Mouse (Mus musculus) v-Abl transformed pro-B cells (cell line): ENCODE results near the gene Cdk19.

Source experiments
- in situ Hi-C, 2 experiments: fragments of 400-800 bp; cut with MboI; formaldehyde crosslinking; loops; one replicate each; pipeline ENCODE4 v1.15.1; 2025; ENCODE audit not compliant: unreplicated experiment in 2 of 2

Cdk19 gene

GRCm38 (mm10) chr10:40430209-40430608 is 90.8 kb downstream of the Cdk19 start:
- in situ Hi-C loops, result no loop called here

DNA sequence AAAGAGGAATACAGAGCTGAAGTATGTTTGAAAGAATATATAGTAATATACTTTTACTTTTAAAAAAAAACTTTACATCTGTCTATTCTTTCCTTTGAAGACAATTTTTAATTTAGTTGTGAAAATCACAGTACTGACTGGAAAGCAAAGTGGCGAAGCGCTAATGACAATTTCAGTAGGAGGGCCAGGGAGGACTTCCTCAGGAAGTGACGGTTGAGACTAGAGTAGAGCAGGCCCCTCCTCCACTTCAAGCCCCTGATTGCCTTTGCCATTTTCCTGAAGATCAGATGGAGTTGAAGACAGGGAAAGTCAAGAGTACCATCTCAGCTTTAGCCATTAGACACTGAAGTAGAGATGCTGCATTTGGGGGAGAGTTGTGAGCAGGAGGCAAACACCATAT is 92.6 kb downstream of the Cdk19 start:
- in situ Hi-C loops, result no loop called here

DNA sequence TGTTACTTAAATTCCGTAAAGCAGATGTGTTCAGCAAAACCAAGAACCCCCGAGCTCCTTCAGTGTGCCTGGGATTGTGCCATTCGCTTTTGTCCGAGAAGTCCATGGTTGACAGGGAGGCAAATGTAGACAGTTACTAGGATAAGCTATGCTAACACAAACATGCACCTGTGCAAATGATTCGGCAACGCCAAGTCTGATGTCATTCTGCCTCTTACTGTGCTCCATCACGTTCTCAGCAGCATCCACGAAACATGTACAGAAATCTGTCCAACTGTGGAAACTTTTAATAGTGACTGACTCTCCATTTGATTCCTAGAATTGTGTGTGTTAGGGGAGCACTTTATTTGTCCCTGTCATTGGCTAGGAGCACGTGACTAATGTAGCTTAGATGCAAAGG is 93.0 kb downstream of the Cdk19 start:
- in situ Hi-C loops, result no loop called here

DNA sequence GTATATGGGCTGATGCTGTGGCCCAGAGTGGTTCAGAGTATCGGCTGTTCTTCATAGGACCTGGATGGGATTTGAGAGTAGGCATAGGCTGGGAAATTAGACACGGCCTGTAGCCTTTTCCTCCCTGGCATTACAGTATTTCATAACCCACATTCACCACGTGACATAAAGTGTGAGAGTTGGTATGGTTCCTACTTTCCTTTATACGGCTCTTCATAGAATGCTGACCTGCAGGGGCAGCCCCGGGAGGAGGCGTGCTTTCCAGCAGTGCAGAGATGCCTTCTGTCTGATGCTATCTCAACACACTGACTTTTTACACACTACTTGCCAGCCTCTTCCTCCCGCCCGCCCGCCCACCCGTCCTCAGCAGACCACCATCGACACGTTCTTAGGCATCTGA is 96.0 kb downstream of the Cdk19 start:
- in situ Hi-C loops, result no loop called here

DNA sequence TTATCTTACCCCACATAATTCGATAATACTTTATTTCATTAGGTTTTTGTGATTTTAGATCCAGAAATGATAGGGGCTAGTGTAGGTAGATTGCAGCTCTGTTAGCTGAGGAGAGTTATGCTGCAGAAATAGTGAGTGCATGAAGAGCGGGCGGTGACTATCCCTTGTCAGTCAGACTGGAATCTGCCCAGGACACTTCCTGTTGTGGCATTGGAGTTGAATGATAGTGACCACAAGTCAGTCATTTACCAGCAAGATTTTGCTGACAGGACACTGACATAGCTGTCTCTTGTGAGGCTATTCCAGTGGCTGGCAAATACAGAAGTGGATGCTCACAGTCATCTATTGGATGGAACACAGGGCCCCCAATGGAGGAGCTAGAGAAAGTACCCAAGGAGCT is 97.8 kb downstream of the Cdk19 start:
- in situ Hi-C loops, result no loop called here

- in situ Hi-C loops, result no loop called here
These were observed 101.4 kb downstream of the Cdk19 start for GRCm38 (mm10) chr10:40440740-40441139.

DNA sequence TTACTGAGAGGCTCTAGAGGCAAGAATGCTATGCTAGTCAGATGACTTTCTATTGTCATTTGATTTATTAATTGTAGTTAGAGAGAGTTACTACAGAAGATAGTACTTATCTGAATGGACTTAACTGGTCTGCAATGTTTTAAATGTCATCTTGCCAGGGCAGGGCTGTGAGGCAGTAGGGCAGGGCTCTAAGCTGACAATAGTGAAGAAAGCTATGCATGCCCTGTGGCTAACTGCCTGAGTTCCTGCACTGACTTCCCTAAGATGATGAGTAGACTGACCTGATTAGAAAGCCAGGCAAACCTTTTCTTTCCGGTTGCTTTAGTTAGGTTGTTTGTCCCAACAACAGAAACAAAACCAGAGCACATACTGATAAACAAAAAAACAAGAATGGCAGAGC is 102.7 kb downstream of the Cdk19 start:
- in situ Hi-C loops, result no loop called here

GRCm38 (mm10) chr10:40443371-40443770 is 104.0 kb downstream of the Cdk19 start:
- in situ Hi-C loops, result no loop called here

DNA sequence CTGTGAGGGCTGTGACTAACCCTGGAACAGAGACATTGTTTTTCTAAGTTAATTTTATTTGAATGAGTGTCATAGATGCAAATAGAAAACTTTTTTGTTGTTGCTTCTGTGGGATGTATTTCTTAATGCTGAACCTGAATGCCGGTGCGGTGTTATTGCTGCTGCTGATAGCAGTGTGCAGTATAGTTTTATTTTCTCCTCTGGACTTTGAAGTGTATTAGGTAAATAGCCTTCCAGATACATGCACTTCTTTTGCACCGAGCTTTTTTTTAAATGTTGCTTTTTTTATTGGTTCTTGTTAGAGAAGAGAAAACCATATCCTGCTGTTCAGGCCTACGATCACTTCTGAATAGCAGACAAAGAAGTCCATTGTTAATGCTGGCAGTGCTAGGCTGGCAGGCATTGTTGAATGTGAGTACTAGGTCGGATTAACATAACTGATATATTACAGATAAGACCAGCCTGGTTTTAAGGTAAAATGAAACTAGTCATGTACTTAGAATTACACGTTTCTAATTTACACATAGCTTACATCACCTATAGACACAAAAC is 104.5 kb downstream of the Cdk19 start:
- in situ Hi-C loops, result no loop called here

GRCm38 (mm10) chr10:40444586-40444985 is 105.2 kb downstream of the Cdk19 start:
- in situ Hi-C loops, result no loop called here

DNA sequence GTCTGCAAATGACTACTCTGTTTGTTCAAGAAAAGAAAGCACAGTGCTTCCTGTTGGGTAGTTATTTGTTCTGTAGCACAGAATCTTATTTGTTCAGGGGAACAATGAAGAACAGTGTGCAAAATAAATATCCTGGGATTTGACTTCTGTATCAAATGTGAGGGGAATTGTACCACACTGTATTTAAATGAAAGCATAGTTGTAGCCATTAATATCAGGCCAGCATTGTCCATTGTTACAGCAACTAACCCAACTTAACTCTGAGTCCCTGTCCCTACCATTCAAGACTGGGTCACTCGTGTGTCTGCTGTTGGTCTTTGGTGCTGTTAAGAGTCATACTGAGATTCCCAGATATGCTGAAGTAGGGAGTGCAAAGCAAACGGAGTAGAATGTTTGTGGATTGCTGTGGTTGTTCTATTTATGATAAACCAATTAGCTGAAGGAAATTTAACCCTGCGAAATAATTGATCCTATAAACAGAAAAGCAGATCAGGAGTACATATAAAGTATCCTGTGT is 106.8 kb downstream of the Cdk19 start:
- in situ Hi-C loops, result no loop called here

DNA sequence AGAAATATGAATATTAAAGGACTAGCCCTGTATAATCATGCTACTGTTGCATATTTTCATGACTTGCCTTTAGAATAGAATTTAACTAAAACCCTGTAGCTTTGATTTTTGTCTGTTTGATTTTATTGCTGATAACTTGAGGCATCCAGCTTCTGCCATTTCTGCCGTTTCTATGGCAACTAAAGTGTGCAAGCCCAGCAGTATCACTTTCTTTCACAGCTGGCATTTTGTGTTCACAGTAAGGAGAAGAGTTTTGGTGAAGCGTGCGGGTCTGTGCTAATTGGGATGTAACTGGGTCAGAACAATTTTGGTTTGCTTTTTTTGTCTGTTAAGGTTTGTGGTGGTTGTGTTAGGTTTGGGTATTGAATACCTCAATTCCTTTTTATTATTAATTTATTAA is 107.3 kb downstream of the Cdk19 start:
- in situ Hi-C loops, result no loop called here

GRCm38 (mm10) chr10:40447295-40447694 is 107.9 kb downstream of the Cdk19 start:
- in situ Hi-C loops, result no loop called here

GRCm38 (mm10) chr10:40447921-40448320 is 108.6 kb downstream of the Cdk19 start:
- in situ Hi-C loops, result no loop called here

GRCm38 (mm10) chr10:40448444-40448843 is 109.1 kb downstream of the Cdk19 start:
- in situ Hi-C loops, result no loop called here

GRCm38 (mm10) chr10:40449571-40449970 is 110.2 kb downstream of the Cdk19 start:
- in situ Hi-C loops, result no loop called here

DNA sequence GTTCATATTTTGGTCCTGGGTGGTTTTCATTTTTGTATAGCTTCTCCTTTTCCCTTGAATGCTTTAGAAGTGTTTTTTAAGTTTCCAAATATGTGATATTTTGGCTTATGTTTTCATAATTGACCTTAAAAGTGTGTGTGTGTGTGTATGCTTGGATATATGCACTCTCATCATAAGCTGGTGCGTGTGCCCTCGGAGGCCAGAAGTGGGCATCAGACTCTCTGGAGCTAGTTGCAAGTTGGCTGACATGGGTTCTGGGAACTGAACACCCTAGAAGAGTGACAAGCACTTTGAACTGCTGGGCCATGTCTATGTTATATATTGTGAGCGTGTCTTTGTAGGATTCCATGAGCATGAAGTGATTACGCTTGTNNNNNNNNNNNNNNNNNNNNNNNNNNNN is 110.8 kb downstream of the Cdk19 start:
- in situ Hi-C loops, result no loop called here

GRCm38 (mm10) chr10:40457116-40457515 is 117.8 kb downstream of the Cdk19 start:
- in situ Hi-C loops, result no loop called here

DNA sequence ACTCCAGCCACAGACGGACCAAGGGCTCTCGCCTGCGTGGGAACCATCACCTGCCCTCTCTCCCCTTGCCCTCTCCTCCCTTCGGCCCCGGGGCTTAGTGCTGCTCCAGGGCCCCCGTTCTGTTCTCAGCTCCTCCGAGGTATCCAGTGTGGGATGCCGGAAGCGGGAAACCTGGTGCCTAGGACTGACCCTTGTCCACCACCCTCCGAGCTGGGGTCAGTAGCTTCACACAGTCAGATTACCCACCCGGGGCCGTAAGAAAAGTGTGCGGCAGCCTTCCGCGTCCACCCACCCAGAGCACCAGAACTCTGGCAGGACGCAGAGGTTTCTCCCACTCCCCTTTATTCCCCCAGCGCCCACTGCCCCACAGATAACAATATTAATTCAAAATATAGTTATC is 119.8 kb downstream of the Cdk19 start:
- in situ Hi-C loops, result no loop called here

GRCm38 (mm10) chr10:40461362-40461761 is 122.0 kb downstream of the Cdk19 start:
- in situ Hi-C loops, result no loop called here

- in situ Hi-C loops, result no loop called here
These were observed 122.9 kb downstream of the Cdk19 start for GRCm38 (mm10) chr10:40462257-40462656.

GRCm38 (mm10) chr10:40467174-40467911 is 128.0 kb downstream of the Cdk19 start:
- in situ Hi-C loops, result no loop called here
